Mouse (Mus musculus) fibroblast of lung, adult 2 months (primary cell): ENCODE measurements around the gene 2310011J03Rik.

Experiments
- DNase-seq: peaks from one replicate; pipeline ENCODE4 v3.0.0-alpha.2; 2011; ENCODE audit warnings: low read depth

The 2310011J03Rik gene

DNA sequence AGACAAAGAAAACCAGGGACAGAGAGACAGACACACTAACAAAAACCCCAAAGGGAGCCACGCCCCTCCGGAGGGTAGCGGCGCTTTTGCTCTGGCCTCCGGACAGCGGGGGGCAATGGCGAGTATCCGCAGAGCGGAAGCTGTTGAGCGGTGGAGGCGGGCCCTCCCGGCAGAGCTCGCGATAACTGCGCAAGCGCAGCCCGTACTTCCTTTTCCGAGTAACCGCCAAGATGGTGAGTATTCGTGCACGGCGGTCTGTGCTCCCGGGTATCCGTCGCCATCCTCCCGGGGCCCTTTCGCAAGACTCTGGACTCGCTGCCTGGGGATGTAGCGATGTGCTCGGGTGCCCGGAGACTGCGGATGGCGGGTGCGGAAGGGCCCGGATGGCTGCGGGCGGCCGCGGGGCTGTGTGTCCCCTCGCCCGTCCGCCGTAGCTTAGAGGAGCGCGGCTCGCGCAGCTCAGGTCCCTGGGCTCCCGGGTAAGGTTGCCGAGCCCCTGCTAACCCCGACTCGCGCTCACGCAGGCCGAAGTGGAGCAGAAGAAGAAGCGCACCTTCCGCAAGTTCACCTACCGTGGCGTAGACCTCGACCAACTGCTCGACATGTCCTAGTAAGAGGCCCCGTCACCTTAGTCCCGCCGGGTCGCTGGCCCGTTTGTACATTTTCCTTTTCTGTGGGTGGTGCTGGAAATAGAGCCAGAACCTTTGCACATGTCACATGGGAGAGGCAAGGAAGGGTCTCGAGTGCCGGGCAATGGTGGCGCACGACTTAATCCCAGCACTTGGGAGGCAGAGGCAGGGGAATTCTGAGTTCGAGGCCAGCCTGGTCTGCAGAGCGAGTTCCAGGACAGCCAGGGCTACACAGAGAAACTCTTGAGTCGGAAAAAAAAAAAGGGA, 27.8 kb downstream of the 2310011J03Rik start, which contains the start of gene Rps15:
Rps15 (plus strand) TSS at position 203 of the 896 bp plus-strand sequence.
- DNase-seq, result peak; percentile 92

- no peak for DNase-seq
These were observed 31.7 kb downstream of the 2310011J03Rik start for GRCm38 (mm10) chr10:80288657-80289056.

GRCm38 (mm10) chr10:80288097-80288496, 32.2 kb downstream of the 2310011J03Rik start:
- DNase-seq, result no peak

- DNase-seq, result no peak
These were observed 34.9 kb downstream of the 2310011J03Rik start for GRCm38 (mm10) chr10:80285222-80286070.

DNA sequence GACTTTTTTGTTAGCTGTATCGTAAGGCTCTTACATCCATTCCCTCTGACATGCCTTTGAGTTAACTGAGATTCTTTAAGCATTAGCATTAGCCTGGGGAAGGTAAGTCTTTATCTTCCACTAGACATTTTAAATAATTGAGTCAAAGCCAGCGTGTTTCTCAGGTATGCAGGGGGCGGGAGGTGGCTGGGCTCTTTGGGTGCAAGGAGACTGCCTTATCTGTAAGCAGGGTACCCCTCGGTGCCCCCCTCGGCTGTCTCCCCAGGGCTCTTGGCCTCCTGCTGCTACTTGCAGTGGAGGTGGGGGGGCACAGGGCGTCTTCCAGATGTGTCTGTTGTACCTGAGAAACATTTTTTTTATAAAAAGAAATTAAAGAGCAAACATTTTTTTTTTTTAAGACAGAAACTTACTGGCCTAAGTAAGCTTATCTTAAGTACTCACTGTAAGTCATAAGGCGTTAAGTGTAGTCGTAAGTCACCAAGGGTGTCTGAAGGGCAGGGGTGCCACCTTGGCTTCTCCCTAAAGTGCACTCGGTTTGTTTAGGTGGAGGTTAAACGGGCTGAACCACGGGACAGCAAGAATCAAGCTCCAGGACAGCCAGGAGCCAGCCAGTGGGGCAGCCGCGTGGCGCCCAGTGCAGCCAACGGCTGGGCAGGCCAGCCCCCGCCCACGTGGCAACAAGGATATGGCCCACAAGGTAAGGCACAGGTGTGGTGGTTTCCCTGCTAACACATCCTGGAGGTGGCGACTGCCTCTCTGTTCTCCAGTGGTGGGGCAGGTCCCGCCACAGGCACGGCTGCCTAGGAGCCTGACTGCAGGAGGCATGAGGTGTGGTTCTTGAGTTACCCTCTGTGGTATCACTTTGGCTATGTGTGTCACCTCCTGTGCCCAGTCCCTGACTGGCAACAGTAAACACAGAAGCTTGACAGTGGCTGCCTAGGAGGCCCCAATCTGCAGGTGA, 37.6 kb downstream of the 2310011J03Rik start:
- no peak for DNase-seq

- no peak for DNase-seq
These were observed 38.4 kb downstream of the 2310011J03Rik start for GRCm38 (mm10) chr10:80281921-80282371.

- no peak for DNase-seq
These were observed 39.0 kb downstream of the 2310011J03Rik start for GRCm38 (mm10) chr10:80281304-80281703.

- DNase-seq, result no peak
These were observed 41.1 kb downstream of the 2310011J03Rik start for GRCm38 (mm10) chr10:80279273-80279672.

DNA sequence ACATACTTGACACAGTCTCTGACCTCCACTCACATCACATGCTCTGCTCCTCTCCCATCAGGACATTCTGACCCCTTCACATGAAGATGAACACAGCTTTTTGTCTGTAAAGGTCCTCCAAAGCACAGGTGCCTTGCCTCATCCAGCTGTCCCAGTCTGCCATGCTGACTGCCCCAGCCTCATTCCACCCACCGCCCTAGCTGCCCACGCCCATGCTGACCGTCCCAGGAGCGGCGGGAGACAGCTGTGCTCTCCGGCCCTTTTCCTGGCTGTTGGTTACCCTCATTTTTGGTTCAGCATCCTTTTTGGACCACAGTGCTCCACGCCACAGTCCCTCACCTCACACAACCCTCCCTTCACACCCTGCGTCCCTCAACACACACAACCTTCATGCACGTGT, 41.9 kb downstream of the 2310011J03Rik start:
- DNase-seq, result no peak

DNA sequence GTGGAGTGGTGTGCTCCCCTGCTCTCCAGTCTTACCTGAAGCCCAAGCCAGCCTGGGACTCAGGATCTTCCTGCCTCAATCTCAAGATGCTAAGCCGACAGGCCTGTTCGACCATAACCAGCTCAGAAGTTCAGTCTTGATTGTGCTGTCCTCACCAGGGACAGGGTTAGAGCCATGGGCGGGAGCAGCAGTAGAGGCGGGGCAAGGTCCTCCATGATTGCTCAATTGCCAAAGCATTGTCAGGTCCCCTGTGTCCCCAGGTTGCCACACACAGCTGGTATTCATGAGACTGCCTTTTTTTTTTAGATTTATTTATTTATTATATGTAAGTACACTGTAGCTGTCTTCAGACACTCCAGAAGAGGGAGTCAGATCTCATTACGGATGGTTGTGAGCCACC, 44.1 kb downstream of the 2310011J03Rik start:
- DNase-seq, result no peak

DNA sequence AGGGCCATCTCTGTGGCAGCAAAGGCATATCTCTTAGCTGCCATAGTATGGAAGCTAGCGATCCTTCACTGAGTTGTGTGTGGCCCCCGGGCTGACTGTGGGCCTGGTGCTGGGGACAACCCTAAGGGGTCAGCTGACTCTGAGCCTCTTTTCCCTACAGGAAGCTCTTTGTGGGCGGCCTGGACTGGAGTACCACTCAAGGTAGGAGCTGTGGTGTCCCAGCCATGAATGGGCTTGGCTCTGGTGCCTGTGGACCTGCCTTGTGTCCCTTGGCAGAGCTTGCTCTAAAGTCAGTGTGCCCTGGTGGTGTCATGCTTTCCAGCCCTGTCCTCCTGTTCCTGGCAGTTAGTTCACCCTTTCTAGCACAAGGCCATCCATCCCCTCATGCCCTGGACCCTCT, 46.5 kb downstream of the 2310011J03Rik start:
- no peak for DNase-seq

- no peak for DNase-seq
These were observed 48.3 kb downstream of the 2310011J03Rik start for GRCm38 (mm10) chr10:80271870-80272585.

DNA sequence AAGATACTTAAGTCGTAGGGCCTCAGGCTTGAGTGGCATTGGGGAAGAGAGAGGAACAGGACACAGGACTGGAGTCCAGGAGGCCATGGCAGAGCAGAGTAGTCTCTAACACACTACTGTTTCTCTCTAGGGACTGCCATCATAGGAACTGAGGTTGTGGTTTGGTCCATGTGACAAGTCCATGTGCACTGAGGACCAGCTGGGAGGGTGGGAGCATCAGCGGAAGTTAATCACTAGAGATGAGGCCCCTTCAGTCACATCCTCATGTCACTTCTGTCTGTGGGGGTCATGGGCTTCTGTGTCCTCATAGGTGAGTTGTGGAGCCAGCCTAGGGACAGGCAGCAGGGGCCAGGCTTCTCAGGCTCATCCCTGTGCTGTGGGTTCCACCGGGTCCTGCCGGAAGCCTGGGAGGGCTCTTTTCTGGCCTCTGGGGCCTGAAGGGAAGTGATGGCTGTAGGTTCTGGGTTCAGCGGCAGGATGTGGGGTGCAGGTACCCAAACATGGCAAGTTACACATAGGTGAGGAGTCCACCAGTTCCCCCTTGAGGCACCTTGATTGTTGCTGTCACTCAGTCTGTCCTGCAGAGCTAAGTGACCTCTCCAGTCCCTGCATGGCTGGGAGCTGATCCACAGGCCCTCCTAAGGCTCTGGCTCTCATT, 49.0 kb downstream of the 2310011J03Rik start:
- DNase-seq, result no peak

DNA sequence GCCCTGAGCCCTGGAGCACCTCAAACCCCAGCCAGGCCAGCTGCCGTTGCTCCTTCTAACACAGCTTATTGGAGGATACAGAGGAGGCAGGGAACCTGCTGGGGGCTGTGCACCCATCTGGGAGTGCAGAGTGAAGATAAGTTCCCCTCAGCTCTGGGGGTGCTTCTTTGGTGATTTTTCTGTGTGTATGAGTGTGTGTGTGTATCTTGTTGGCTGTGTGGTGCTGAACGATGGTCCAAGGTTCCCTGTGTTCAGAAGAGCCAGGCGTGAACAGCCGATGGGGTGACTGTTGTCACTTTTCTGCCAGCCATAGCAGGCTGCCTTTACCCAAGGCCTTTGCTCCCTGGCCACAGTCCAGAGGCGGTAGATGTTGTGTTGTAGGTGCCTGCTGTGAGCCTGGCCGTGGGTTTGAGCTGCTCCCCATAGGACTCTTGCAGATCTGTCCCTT, 49.6 kb downstream of the 2310011J03Rik start:
- no peak for DNase-seq

DNA sequence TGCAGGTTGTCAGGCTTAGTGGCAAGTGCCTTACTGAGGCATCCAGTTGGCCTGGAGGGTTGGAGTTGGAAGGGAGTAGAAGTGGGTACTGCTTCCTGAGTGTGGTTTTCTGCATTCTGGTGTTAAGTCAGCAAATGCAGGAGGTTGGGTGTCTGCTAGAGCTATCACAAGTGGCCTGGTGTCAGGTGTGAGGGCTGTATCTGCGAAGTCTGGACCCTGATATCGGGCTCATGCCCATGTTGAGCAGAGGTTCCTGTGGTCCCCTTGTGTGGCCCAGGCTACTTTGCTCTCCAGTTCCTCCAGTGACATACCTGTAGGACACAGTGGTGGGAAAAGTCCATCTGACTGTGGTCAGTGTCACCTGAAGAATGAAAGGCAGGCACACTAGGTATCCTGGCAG, 50.2 kb downstream of the 2310011J03Rik start:
- DNase-seq, result no peak
